Mouse (Mus musculus) neural tube, embryonic 13.5 days (tissue): ENCODE measurements around the gene BC147527. TPM values are rescaled to one million over a fixed set of nuclear protein-coding genes. Genes with fewer than 3 reads are reported as not detected.
"Not testable (repeated sequence)": the region's sequence is repeated elsewhere in the genome, so short reads cannot be mapped to it uniquely, and the experiment has no call there.

ENCODE experiments used
- ATAC-seq: fragments of 200-750 bp; cut with Nextera tagmentation; 2 replicates; pipeline ENCODE4 v1.8.0; 2017; ENCODE audit warnings: low read depth, mild to moderate bottlenecking, moderate TSS enrichment, moderate library complexity
- H3K27ac ChIP-seq: fragments of 300-500 bp; sonication (generic); replicated peaks from 2 replicates; pipeline ENCODE4 v1.5.1; 2015; ENCODE audit warnings: moderate library complexity, mild to moderate bottlenecking, inconsistent platforms
- H3K27me3 ChIP-seq: fragments of 300-500 bp; sonication (generic); 2 replicates; pipeline ENCODE4 v1.6.1; 2015; ENCODE audit warnings: mild to moderate bottlenecking, inconsistent platforms
- H3K36me3 ChIP-seq: fragments of 300-500 bp; sonication (generic); 2 replicates; pipeline ENCODE4 v1.6.1; 2015; ENCODE audit warnings: mild to moderate bottlenecking, inconsistent platforms
- H3K4me1 ChIP-seq: fragments of 300-500 bp; sonication (generic); replicated peaks from 2 replicates; pipeline ENCODE4 v1.6.1; 2015; ENCODE audit warnings: inconsistent platforms
- H3K4me2 ChIP-seq: fragments of 300-500 bp; sonication (generic); 2 replicates; pipeline ENCODE4 v1.6.1; 2015; ENCODE audit warnings: inconsistent platforms, mild to moderate bottlenecking, moderate library complexity
- H3K4me3 ChIP-seq: fragments of 300-500 bp; sonication (generic); 2 replicates; pipeline ENCODE4 v1.5.1; 2015; ENCODE audit warnings: mild to moderate bottlenecking, inconsistent platforms
- H3K9ac ChIP-seq: fragments of 300-500 bp; sonication (generic); 2 replicates; pipeline ENCODE4 v1.6.1; 2015; ENCODE audit warnings: moderate library complexity, mild to moderate bottlenecking, inconsistent platforms
- H3K9me3 ChIP-seq: fragments of 300-500 bp; sonication (generic); 2 replicates; pipeline ENCODE4 v1.6.1; 2016; ENCODE audit warnings: inconsistent platforms
- WGBS: fragments of 180-500 bp; shearing (Covaris S2); methylation state at CpG from one replicate; pipeline ENCODE4 v1.1.7; 2015; 5-methylcytosine and 5-hydroxymethylcytosine counted together
- polyA plus RNA-seq: library from polyadenylated mRNA; unstranded; fragments of >200 nt; fragmentation: Nextera tagmentation; extraction: Ambion mirVana; gene quantifications from 2 replicates; pipeline ENCODE4 v1.2.1, GENCODE M21; 2015

The BC147527 gene
- 0.43 TPM in 1 of 2 replicates, not detected in the other for polyA plus RNA-seq

DNA sequence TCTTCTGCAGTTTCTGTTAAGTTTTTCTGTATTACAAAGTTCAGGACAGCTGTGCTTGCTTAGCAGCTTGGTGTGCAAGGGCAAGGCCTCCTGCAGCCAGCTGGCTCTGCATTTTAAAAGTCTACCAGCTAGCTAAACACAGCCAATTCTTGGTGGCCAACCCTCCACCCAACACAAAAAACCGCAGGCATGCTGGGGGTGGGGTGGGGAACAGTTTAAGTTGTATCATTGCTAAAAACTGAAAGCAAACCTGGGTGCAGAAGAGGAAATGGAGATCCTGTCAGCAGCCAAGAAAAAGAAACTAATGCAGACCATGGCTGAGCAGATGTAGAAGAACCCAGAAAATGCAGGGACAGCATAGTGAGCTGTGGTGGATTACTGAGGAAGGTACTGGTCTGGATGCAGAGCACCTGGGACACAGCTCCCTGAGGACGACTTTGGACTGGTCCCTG is at the start of gene BC147527:
BC147527 (plus strand) TSS at position 402 of the 452 bp plus-strand sequence.
- no peak within 1 kb of the TSS for H3K4me2 ChIP-seq
- no peak within 1 kb of the TSS for H3K4me3 ChIP-seq
- H3K9me3 ChIP-seq: no peaks in the 10 kb centered on the region
- H3K9ac ChIP-seq: no peak within 1 kb of the TSS
- no peaks in the 10 kb centered on the region for H3K4me1 ChIP-seq
- no peaks in the 10 kb centered on the region for H3K36me3 ChIP-seq
- ATAC-seq: no peak
- WGBS: 63% methylated on average over 2 of the region's 2 CpGs
- H3K27ac ChIP-seq: no peak within 1 kb of the TSS
- H3K27me3 ChIP-seq: no peaks in the 10 kb centered on the region

DNA sequence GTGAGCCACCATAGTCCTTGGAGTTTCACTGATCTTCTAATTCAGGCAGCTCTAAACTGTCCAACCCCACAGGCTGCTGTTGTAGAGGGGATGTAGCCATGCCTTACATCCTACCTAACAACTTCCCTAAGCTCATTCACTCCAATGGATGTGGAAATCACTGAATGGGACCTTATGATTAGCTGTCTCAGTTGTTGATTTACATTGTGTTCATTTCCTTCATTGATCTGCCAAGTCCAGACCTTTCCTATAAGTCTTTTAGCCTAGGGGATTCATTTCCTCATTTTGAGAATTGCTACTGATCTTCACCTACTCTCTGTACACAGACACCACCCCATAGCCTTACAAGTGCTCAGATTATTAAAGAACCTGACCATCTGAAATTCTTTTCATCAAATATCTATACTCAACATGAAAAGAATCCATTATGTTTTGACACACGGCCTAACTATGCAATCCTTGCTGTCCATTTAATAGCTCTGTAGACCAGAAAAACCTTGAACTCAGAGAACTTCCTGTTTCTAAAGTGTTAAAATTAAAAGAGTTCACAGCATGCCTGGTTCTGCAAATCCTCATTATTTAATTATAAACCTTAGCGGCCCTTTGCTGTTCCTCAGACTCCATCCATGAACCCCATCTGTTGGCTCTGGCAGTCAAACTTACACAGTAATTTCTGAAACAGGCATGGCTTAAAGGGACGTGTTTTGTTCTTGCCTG is 48.8 kb upstream of the BC147527 start:
- H3K27me3 ChIP-seq, H3K36me3 ChIP-seq, H3K27ac ChIP-seq, H3K4me3 ChIP-seq, H3K9ac ChIP-seq, ATAC-seq, H3K4me1 ChIP-seq, H3K9me3 ChIP-seq, H3K4me2 ChIP-seq: not testable (repeated sequence)
- 91% methylated on average over 2 of the region's 3 CpGs for WGBS

DNA sequence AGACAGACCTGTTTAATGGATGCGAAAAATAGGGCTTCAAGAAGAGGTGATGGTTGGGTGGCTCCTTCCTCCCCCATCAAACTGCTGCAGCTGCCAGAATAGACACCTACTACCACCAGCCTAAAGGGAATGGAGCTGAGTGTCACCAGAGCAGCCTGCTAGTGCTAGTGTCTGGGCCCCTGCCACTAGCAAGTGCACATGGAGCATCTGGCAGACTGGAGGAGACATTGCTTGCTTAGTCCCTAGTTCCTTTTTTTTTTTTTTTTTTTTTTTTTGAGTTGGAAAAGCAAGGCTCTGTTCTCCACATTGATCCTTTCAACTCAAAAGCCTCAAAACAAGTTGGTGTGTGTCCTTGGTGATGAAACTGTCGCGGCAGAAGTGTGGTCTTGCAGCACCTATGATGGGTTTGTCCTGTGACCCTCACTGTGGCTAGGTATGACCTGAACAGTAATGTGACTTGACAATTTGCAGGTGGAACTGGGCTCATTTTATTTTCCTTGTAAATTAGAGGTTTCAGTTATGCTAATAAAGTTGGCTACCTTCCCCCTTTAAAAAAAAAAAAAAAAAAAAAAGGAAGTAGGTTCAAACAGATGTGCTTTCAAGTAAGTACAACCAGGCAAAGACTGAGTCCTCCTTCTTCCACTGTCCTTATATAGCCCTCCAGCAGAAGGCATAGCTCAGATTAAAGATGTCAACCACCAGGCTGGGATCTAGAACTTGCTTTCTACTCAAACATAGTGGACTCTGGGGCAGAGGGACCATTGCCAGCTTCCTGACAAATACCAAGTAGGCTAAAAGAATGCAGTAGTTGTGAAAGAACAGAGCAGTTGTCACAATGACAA is 41.2 kb upstream of the BC147527 start:
- H3K4me1 ChIP-seq, H3K27ac ChIP-seq, H3K9ac ChIP-seq, H3K4me2 ChIP-seq, ATAC-seq, H3K36me3 ChIP-seq, H3K27me3 ChIP-seq, H3K4me3 ChIP-seq, H3K9me3 ChIP-seq: not testable (repeated sequence)
- 90% methylated on average over 3 of the region's 3 CpGs for WGBS

DNA sequence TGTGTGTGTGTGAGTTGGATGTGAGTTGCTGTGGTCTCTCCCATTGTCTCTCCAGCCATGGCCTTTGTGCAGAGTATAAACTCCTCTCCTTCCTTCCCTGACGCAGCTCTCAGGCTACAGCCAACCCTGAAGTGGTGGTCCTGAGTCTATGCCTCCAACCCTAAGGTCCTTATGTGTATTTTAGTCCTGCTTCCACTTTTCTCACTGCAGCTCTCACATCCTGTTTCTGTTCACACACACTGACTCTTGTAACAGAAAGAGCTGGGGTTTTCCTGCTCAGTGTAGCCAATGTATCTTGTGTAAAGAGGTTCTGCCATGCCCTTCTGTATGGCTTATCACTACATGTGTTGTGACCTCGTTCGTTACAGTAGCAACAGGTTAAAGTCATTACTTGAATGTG is 40.5 kb upstream of the BC147527 start:
- not testable (repeated sequence) for H3K4me2 ChIP-seq, H3K27ac ChIP-seq, H3K36me3 ChIP-seq, H3K9me3 ChIP-seq, H3K4me3 ChIP-seq, ATAC-seq, H3K4me1 ChIP-seq, H3K9ac ChIP-seq, H3K27me3 ChIP-seq
- WGBS: 78% methylated on average over 3 of the region's 3 CpGs

DNA sequence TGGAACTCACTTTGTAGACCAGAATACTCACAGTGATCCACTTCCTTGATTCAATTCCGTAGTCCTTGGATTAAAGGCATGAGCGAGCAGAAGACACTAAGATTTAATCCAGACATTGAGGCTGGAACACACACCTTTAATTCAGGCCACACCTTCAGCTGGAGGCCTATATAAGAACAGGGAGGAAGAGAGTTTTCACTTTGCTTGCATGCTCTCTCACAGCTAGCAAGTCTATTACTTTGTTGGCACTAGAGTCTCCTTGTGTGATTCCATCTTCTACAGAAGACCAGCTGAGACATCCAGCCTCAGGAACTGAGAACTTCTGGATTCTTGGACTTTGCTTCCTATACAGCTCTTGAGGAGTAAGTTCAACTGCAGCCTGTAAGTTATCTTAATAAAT is 37.3 kb upstream of the BC147527 start, which contains the start of gene AF067061:
AF067061 (plus strand) TSS at position 245 of the 400 bp plus-strand sequence.
- H3K27ac ChIP-seq, H3K36me3 ChIP-seq, H3K4me1 ChIP-seq, H3K27me3 ChIP-seq, H3K4me3 ChIP-seq, ATAC-seq, H3K4me2 ChIP-seq, H3K9ac ChIP-seq, H3K9me3 ChIP-seq: not testable (repeated sequence)
- WGBS: 89% methylated on average over 2 of the region's 2 CpGs

DNA sequence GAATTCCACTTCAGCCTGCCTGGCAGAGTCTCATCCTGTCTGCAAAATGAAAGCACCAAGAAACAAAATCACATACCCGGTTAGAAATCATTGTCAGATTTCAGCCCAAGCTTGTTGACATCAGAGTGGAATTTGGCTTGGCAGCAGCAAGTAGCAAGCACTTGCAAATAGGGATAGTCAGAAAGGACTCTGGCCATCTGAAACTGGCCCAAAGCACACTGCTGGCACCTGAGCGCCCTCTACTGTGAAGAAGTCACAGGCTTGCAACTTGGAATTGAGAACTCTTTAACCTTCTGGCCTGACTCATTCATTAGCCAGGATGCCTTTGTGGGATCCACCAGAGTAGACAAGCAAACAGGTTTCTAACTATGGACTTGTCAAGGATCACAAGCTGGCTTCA is 22.4 kb upstream of the BC147527 start:
- not testable (repeated sequence) for ATAC-seq, H3K4me2 ChIP-seq, H3K27ac ChIP-seq, H3K9me3 ChIP-seq, H3K27me3 ChIP-seq, H3K9ac ChIP-seq, H3K36me3 ChIP-seq, H3K4me3 ChIP-seq, H3K4me1 ChIP-seq
- WGBS: 45% methylated on average over 2 of the region's 2 CpGs

DNA sequence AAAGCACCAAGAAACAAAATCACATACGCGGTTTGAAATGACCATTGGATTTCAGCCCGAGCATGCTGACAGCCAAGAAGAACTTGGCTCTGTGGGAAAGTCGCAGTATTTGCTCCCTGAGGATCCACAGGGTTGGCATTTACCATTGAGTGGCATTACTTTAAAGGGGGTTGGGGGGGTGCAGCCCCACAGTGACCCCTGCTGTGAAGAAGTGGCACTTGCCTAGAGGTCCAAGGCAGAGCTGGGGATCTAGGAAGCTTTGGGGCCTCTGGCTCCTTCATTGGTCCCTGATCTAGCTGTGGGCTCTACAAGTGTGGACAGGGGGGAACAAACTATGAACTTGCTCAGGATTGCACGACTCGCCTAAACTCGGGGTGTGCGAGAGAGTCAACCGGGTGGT is 21.4 kb upstream of the BC147527 start:
- Histone ChIP-seq H3K36me3 (no peaks in the 10 kb centered on the region), H3K27me3 (no peaks in the 10 kb centered on the region), H3K27ac (no peak overlapping the region), H3K4me1 (no peaks in the 10 kb centered on the region), H3K9ac (no peak overlapping the region), H3K4me2 (no peak overlapping the region), H3K9me3 (no peaks in the 10 kb centered on the region), H3K4me3 (no peak overlapping the region)
- no peak for ATAC-seq
- WGBS: 95% methylated on average over 9 of the region's 9 CpGs

DNA sequence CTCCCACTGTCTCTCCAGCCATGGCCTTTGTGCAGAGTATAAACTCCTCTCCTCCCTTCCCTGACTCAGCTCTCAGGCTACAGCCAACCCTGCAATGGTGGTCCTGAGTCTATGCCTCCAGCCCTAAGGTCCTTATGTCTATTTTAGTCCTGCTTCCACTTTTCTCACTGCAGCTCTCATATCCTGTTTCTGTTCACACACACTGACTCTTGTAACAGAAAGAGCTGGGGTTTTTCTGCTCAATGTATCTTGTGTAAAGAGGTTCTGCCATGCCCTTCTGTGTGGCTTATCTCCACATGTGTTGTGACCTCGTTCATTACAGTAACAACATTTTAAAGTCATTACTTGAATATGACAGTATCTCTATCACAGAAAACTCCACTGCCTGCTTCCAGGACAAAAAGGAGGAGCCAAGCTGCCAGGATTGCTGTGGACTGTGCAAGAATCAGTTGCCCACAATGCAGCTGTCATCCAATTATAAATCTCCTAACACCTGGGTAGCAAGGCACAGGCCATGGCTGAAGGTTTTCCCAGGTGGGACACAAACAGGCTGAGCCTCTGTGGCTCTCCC is 783 bp upstream of the BC147527 start:
- Histone ChIP-seq H3K4me3 (no peak overlapping the region), H3K4me2 (no peak overlapping the region), H3K27ac (no peak overlapping the region), H3K27me3 (no peaks in the 10 kb centered on the region), H3K4me1 (no peaks in the 10 kb centered on the region), H3K36me3 (no peaks in the 10 kb centered on the region), H3K9ac (no peak overlapping the region), H3K9me3 (no peaks in the 10 kb centered on the region)
- no peak for ATAC-seq
- 57% methylated on average over 1 of the region's 1 CpGs for WGBS

DNA sequence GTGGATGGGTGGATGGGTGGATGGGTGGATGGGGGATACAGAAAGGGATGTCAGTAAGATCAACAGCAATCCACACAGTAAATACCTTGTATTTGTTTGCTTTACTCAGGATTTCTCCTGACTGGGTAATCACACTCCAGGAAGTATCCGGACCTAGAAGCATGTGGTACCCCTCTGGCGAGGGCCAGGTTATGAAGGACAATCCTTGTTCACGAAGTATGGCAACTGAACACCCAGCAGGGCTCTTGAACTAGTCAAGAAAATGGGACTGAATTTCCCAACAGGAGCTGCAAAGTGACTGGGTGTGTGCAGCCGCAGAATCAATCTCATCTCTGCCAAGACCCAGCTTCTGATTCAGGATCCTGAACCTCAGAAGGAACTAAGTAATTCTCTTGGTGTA is 661 bp downstream of the BC147527 start:
- H3K4me3 ChIP-seq: no peak overlapping the region
- WGBS: 81% methylated on average over 4 of the region's 4 CpGs
- no peaks in the 10 kb centered on the region for H3K27me3 ChIP-seq
- H3K4me2 ChIP-seq: no peak overlapping the region
- H3K27ac ChIP-seq: no peak overlapping the region
- ATAC-seq: no peak
- no peaks in the 10 kb centered on the region for H3K9me3 ChIP-seq
- H3K4me1 ChIP-seq: no peaks in the 10 kb centered on the region
- no peak overlapping the region for H3K9ac ChIP-seq
- H3K36me3 ChIP-seq: no peaks in the 10 kb centered on the region

DNA sequence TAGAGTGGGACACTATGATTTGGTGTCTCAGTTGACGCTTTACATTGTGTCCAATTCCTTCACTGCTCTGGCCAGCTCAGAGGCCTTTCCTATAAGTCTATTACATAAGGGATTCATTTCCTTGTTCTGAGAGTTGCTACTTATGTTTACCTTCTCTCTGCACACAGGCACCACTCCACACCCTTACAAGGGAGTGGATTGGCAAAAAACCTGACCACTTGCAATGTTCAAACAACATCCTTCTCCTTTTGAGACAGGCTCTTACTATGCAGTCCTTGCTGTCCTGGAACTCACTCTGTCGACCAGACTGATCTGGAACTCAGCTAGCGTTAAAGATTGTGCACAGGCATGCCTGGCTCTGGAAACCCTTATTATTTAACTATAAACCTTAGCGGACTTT is 10.6 kb downstream of the BC147527 start:
- Histone ChIP-seq H3K27ac (no peak overlapping the region), H3K4me1 (no peaks in the 10 kb centered on the region), H3K9me3 (no peaks in the 10 kb centered on the region), H3K36me3 (no peaks in the 10 kb centered on the region), H3K27me3 (no peaks in the 10 kb centered on the region), H3K4me2 (no peak overlapping the region), H3K9ac (no peak overlapping the region), H3K4me3 (no peak overlapping the region)
- WGBS: 81% methylated on average over 4 of the region's 4 CpGs
- no peak for ATAC-seq

DNA sequence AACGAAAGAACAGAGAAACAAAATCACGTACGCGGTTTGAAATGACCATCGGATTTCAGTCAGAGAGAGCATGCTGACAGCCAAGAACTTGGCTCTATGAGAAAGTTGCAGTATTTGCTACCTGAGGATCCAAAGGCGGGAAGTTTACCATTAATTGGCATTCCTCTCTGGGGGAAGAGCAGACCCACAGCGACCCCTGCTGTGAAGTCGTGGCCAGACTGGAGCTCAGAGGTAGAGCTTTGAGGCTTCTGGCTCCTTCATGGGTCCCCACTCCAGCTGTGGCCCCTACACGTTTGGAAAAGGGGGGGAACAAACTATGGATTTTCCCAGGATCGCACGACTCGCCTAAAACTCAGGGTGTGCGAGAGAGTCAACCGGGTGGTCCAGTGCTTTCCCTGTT is 13.4 kb downstream of the BC147527 start:
- H3K9me3 ChIP-seq: no peaks in the 10 kb centered on the region
- WGBS: 42% methylated on average over 14 of the region's 14 CpGs
- H3K36me3 ChIP-seq: no peaks in the 10 kb centered on the region
- no peak overlapping the region for H3K9ac ChIP-seq
- no peaks in the 10 kb centered on the region for H3K4me1 ChIP-seq
- no peak overlapping the region for H3K4me2 ChIP-seq
- ATAC-seq: no peak
- H3K27ac ChIP-seq: no peak overlapping the region
- H3K27me3 ChIP-seq: no peaks in the 10 kb centered on the region
- H3K4me3 ChIP-seq: no peak overlapping the region

DNA sequence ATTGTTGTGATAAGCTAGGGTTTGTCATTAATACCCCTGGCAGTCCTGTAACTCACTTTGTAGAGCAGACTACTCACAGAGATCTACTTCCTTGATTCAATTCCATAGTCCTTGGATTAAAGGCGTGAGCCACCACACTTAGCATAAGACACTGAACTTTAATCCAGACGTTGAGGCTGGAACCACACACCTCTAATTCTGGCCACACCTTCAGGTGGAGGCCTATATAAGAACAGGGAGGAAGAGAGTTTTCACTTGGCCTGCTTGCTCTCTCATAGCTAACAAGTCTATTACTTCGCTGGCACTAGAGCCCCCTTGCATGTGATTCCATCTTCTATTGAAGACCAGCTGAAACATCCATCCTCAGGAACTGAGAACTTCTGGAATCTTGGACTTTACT is 16.4 kb downstream of the BC147527 start, which contains the start of gene Tcstv3:
Tcstv3 (plus strand) TSS at position 301 of the 400 bp plus-strand sequence.
- WGBS: 76% methylated on average over 3 of the region's 3 CpGs
- H3K36me3 ChIP-seq, H3K4me2 ChIP-seq, H3K27ac ChIP-seq, H3K4me3 ChIP-seq, ATAC-seq, H3K9me3 ChIP-seq, H3K9ac ChIP-seq, H3K4me1 ChIP-seq, H3K27me3 ChIP-seq: not testable (repeated sequence)
